In the genomic region with DNA sequence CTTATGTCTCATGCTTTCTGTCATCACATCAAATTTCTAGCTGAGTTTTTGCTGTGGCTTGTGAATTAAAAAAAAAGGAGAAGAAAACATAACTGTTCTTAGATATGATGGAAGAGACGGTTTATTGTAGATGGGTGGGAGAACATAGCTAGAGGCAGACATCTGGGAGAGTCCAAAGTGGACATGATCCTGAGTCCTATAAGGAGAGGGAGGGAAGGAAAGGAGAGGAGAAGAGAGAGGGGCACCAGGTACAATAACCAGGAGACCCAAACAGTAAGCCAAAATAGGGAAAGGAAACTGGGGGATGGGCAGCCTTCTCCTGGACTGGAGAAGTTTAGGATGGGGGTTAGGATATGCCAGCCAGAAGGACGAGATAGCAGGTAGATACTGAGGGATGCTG, we compare ENCODE assay signal across 28 mouse cellular contexts.
"Had no signal": no experiment of that assay in that cellular context is flagged by ENCODE, and none has a peak within 500 bp of the region (broad histone marks: within the 10 kb centered on the region; RNA-seq: fewer than 3 reads in every experiment).

No protein-coding gene starts in this region.

- H3K27ac ChIP-seq: embryonic facial prominence, embryonic 10.5 days; embryonic facial prominence, embryonic 12.5 days; embryonic facial prominence, embryonic 13.5 days; embryonic facial prominence, embryonic 15.5 days; forebrain, embryonic 10.5 days; forebrain, embryonic 12.5 days; forebrain, embryonic 13.5 days; forebrain, embryonic 15.5 days; gastrocnemius, adult 2 months; heart, adult 2 months had no signal

- H3K4me2 ChIP-seq: embryonic facial prominence, embryonic 12.5 days; embryonic facial prominence, embryonic 13.5 days; embryonic facial prominence, embryonic 15.5 days; forebrain, embryonic 12.5 days; forebrain, embryonic 13.5 days; forebrain, embryonic 15.5 days had no signal

- H3K4me3 ChIP-seq: embryonic facial prominence, embryonic 10.5 days; embryonic facial prominence, embryonic 12.5 days; embryonic facial prominence, embryonic 13.5 days; embryonic facial prominence, embryonic 15.5 days; erythroblast, embryonic 14.5 days; forebrain, embryonic 10.5 days; forebrain, embryonic 12.5 days; forebrain, embryonic 13.5 days; forebrain, embryonic 15.5 days; gastrocnemius, adult 2 months; heart, adult 2 months had no signal

- H3K9ac ChIP-seq: embryonic facial prominence, embryonic 12.5 days; embryonic facial prominence, embryonic 13.5 days; embryonic facial prominence, embryonic 15.5 days; forebrain, embryonic 12.5 days; forebrain, embryonic 13.5 days; forebrain, embryonic 15.5 days; forebrain, postnatal 0 days had no signal

- H3K27me3 ChIP-seq: embryonic facial prominence, embryonic 12.5 days; embryonic facial prominence, embryonic 13.5 days; embryonic facial prominence, embryonic 15.5 days; forebrain, embryonic 12.5 days; forebrain, embryonic 13.5 days; forebrain, embryonic 15.5 days had no signal

- DNase-seq: cerebellum, adult 2 months; cerebellum, adult 8-10 months; cerebellum, adult 9-10 months; cerebellum, adult 9-11 months; cerebellum, postnatal 10 days; cerebellum, postnatal 14 days; cerebellum, postnatal 25 days; cerebellum, postnatal 36 days; embryo, embryonic 11 days; forebrain, postnatal 0 days; gastrocnemius, adult 2 months; gastrocnemius, postnatal 10 days; gastrocnemius, postnatal 14 days; gastrocnemius, postnatal 25 days; gastrocnemius, postnatal 36 days; heart, adult 18-20 months; heart, adult 2 months had no signal

- H3K36me3 ChIP-seq: embryonic facial prominence, embryonic 10.5 days; embryonic facial prominence, embryonic 12.5 days; embryonic facial prominence, embryonic 13.5 days; embryonic facial prominence, embryonic 15.5 days; forebrain, embryonic 10.5 days; forebrain, embryonic 12.5 days; forebrain, embryonic 15.5 days had no signal

- H3K4me1 ChIP-seq: embryonic facial prominence, embryonic 10.5 days; embryonic facial prominence, embryonic 12.5 days; embryonic facial prominence, embryonic 13.5 days; embryonic facial prominence, embryonic 15.5 days; forebrain, embryonic 10.5 days; forebrain, embryonic 12.5 days; forebrain, embryonic 13.5 days; forebrain, embryonic 15.5 days had no signal

- H3K9me3 ChIP-seq: embryonic facial prominence, embryonic 10.5 days; embryonic facial prominence, embryonic 12.5 days; embryonic facial prominence, embryonic 13.5 days; embryonic facial prominence, embryonic 15.5 days; forebrain, embryonic 10.5 days; forebrain, embryonic 12.5 days; forebrain, embryonic 13.5 days; forebrain, embryonic 15.5 days had no signal

- ATAC-seq: forebrain, embryonic 13.5 days; forebrain, embryonic 14.5 days; forebrain, embryonic 15.5 days; forebrain, embryonic 16.5 days; forebrain, postnatal 0 days had no signal
